Mouse (Mus musculus) limb, embryonic 11.5 days (tissue): Measurements from ENCODE around the gene Gfer. TPM values are rescaled to one million over a fixed set of nuclear protein-coding genes. Genes with fewer than 3 reads are reported as not detected.

Source experiments
- ATAC-seq: fragments of 200-750 bp; cut with Nextera tagmentation; 2 replicates; pipeline ENCODE4 v1.8.0; 2017; ENCODE audit warnings: low read depth; ENCODE audit not compliant: insufficient number of reproducible peaks, low FRiP score, low TSS enrichment
- DNase-seq: peaks from one replicate; pipeline ENCODE4 v3.0.0-alpha.2; 2015; ENCODE audit warnings: low spot score
- H3K27ac ChIP-seq: fragments of 300-500 bp; sonication (generic); replicated peaks from 2 replicates; pipeline ENCODE4 v1.5.1; 2014; ENCODE audit warnings: low read depth, mild to moderate bottlenecking, low read length
- H3K27me3 ChIP-seq: fragments of 300-500 bp; sonication (generic); 2 replicates; pipeline ENCODE4 v1.6.1; 2014; ENCODE audit warnings: mild to moderate bottlenecking, low read length, mixed read lengths; ENCODE audit not compliant: control insufficient read depth, insufficient read depth
- H3K36me3 ChIP-seq: fragments of 300-500 bp; sonication (generic); 2 replicates; pipeline ENCODE4 v1.6.1; 2014; ENCODE audit warnings: mild to moderate bottlenecking, low read length, moderate library complexity, mixed read lengths; ENCODE audit not compliant: control insufficient read depth, insufficient read depth
- H3K4me1 ChIP-seq: fragments of 300-500 bp; sonication (generic); 2 replicates; pipeline ENCODE4 v1.6.1; 2014; ENCODE audit warnings: low read length, mixed read lengths; ENCODE audit not compliant: control insufficient read depth, insufficient read depth
- H3K4me2 ChIP-seq: fragments of 300-500 bp; sonication (generic); 2 replicates; pipeline ENCODE4 v1.6.1; 2014; ENCODE audit warnings: low read depth, mild to moderate bottlenecking, moderate library complexity; ENCODE audit not compliant: severe bottlenecking
- H3K4me3 ChIP-seq: fragments of 300-500 bp; sonication (generic); 2 replicates; pipeline ENCODE4 v1.5.1; 2014; ENCODE audit warnings: low read depth, low read length
- H3K9ac ChIP-seq: fragments of 300-500 bp; sonication (generic); 2 replicates; pipeline ENCODE4 v1.6.1; 2014; ENCODE audit warnings: mild to moderate bottlenecking, low read length
- H3K9me3 ChIP-seq: fragments of 300-500 bp; sonication (generic); 2 replicates; pipeline ENCODE4 v1.6.1; 2016; ENCODE audit warnings: low read length; ENCODE audit not compliant: control insufficient read depth
- WGBS: fragments of 180-500 bp; shearing (Covaris S2); extraction: QIAGEN DNeasy Blood & Tissue Kit; methylation state at CpG from one replicate; pipeline ENCODE4 v1.1.7; 2014; 5-methylcytosine and 5-hydroxymethylcytosine counted together
- polyA plus RNA-seq: library from polyadenylated mRNA; unstranded; fragments of >200 nt; fragmentation: Nextera tagmentation; extraction: Ambion mirVana; gene quantifications from 2 replicates; pipeline ENCODE4 v1.2.1, GENCODE M21; 2014

Gene Gfer
- polyA plus RNA-seq, 1 experiment from 2014 or later: 53.0 TPM

GRCm38 (mm10) chr17:24705821-24706220, 9.9 kb upstream of the Gfer start:
- Histone ChIP-seq H3K9me3 (no peaks in the 10 kb centered on the region), H3K9ac (no peak overlapping the region), H3K4me1 (peaks cover 10% of the 10 kb centered on the region), H3K4me2 (peak overlapping the region; percentile 80; the same call in 1 of the 2 replicates), H3K4me3 (no peak overlapping the region; the same call in 1 of the 2 replicates), H3K27ac (no peak overlapping the region), H3K27me3 (no peaks in the 10 kb centered on the region), H3K36me3 (peaks cover 32% of the 10 kb centered on the region)
- DNase-seq (no peak), ATAC-seq (no peak)
- WGBS: 91% methylated on average over 3 of the region's 3 CpGs

- 94% methylated on average over 9 of the region's 9 CpGs for WGBS
- Histone ChIP-seq H3K4me3 (no peak overlapping the region), H3K9ac (no peak overlapping the region), H3K36me3 (peaks cover 39% of the 10 kb centered on the region), H3K27me3 (no peaks in the 10 kb centered on the region), H3K27ac (no peak overlapping the region), H3K9me3 (no peaks in the 10 kb centered on the region), H3K4me2 (no peak overlapping the region), H3K4me1 (peaks cover 6% of the 10 kb centered on the region; the same call in 1 of the 2 replicates)
- DNase-seq (no peak), ATAC-seq (no peak)
Observed at GRCm38 (mm10) chr17:24701251-24701650, 5.3 kb upstream of the Gfer start.

GRCm38 (mm10) chr17:24699473-24699872, 3.5 kb upstream of the Gfer start:
- H3K4me1 ChIP-seq: peaks cover 9% of the 10 kb centered on the region; the same call in 1 of the 2 replicates
- H3K36me3 ChIP-seq: peaks cover 32% of the 10 kb centered on the region
- H3K9me3 ChIP-seq: no peaks in the 10 kb centered on the region
- no peak overlapping the region for H3K4me2 ChIP-seq
- no peak overlapping the region for H3K4me3 ChIP-seq
- H3K27ac ChIP-seq: no peak overlapping the region
- 82% methylated on average over 2 of the region's 2 CpGs for WGBS
- DNase-seq (no peak), ATAC-seq (no peak)
- H3K27me3 ChIP-seq: no peaks in the 10 kb centered on the region
- no peak overlapping the region for H3K9ac ChIP-seq

- peaks cover 9% of the 10 kb centered on the region; the same call in 1 of the 2 replicates for H3K4me1 ChIP-seq
- no peak overlapping the region for H3K9ac ChIP-seq
- no peaks in the 10 kb centered on the region for H3K9me3 ChIP-seq
- H3K27ac ChIP-seq: no peak overlapping the region
- peaks cover 24% of the 10 kb centered on the region for H3K36me3 ChIP-seq
- H3K4me2 ChIP-seq: no peak overlapping the region
- H3K27me3 ChIP-seq: no peaks in the 10 kb centered on the region
- no peak for DNase-seq
- WGBS: 74% methylated on average over 9 of the region's 9 CpGs
- no peak for ATAC-seq
- no peak overlapping the region for H3K4me3 ChIP-seq
Observed at GRCm38 (mm10) chr17:24698715-24699114, 2.8 kb upstream of the Gfer start.

GRCm38 (mm10) chr17:24697985-24698384, 2.0 kb upstream of the Gfer start:
- ATAC-seq (no peak), DNase-seq (no peak)
- Histone ChIP-seq H3K4me2 (0 out of 2 replicates have a peak overlapping the region, but pooled peaks have one; percentile 7), H3K9ac (no peak overlapping the region), H3K4me3 (no peak overlapping the region), H3K4me1 (peaks cover 9% of the 10 kb centered on the region; the same call in 1 of the 2 replicates), H3K27ac (no peak overlapping the region), H3K9me3 (no peaks in the 10 kb centered on the region), H3K36me3 (peaks cover 22% of the 10 kb centered on the region), H3K27me3 (no peaks in the 10 kb centered on the region)
- 32% methylated on average over 5 of the region's 5 CpGs for WGBS

- ATAC-seq (peak; percentile 34; the same call in 1 of the 2 replicates), DNase-seq (peak; percentile 55)
- WGBS: 5% methylated on average over 51 of the region's 51 CpGs
- Histone ChIP-seq H3K9me3 (no peaks in the 10 kb centered on the region), H3K27me3 (peaks cover 3% of the 10 kb centered on the region), H3K4me3 (peak overlapping the region; percentile 88), H3K4me1 (peaks cover 9% of the 10 kb centered on the region; the same call in 1 of the 2 replicates), H3K36me3 (peaks cover 10% of the 10 kb centered on the region), H3K4me2 (peak overlapping the region; percentile 87), H3K9ac (peak overlapping the region; percentile 79), H3K27ac (peak overlapping the region; percentile 75)
Observed at GRCm38 (mm10) chr17:24695326-24696010, 488 bp downstream of the Gfer start.

- H3K9me3 ChIP-seq: no peaks in the 10 kb centered on the region
- H3K27me3 ChIP-seq: peaks cover 34% of the 10 kb centered on the region
- H3K4me1 ChIP-seq: peaks cover 14% of the 10 kb centered on the region; the same call in 1 of the 2 replicates
- ATAC-seq (no peak), DNase-seq (no peak)
- no peak overlapping the region for H3K27ac ChIP-seq
- no peak overlapping the region for H3K4me2 ChIP-seq
- H3K9ac ChIP-seq: no peak overlapping the region
- no peak overlapping the region for H3K4me3 ChIP-seq
- WGBS: 94% methylated on average over 5 of the region's 5 CpGs
- peaks cover 7% of the 10 kb centered on the region for H3K36me3 ChIP-seq
Observed at GRCm38 (mm10) chr17:24692385-24692784, 3.6 kb downstream of the Gfer start.

- WGBS: under 1% methylated on average over 55 of the region's 55 CpGs
- ATAC-seq (no peak), DNase-seq (peak; percentile 53)
- Histone ChIP-seq H3K4me2 (peak within 1 kb of the TSS; percentile 94), H3K9me3 (no peaks in the 10 kb centered on the region), H3K36me3 (peaks cover 7% of the 10 kb centered on the region), H3K27me3 (peaks cover 36% of the 10 kb centered on the region), H3K4me1 (0 out of 2 replicates have a peak, but pooled peaks cover 5% of the 10 kb centered on the region), H3K27ac (no peak within 1 kb of the TSS), H3K9ac (peak within 1 kb of the TSS; percentile 60), H3K4me3 (peak within 1 kb of the TSS; percentile 68)
Observed at GRCm38 (mm10) chr17:24689251-24690081, 6.5 kb downstream of the Gfer start, which contains the start of gene Syngr3. Gene Syngr3, minus strand, starts transcription at chr17:24689955.
